Mouse (Mus musculus) kidney, embryonic 15.5 days (tissue): ENCODE results near the gene Hbb-bh1. TPM values are rescaled to one million over a fixed set of nuclear protein-coding genes. Genes with fewer than 3 reads are reported as not detected.
"Not testable (repeated sequence)": the region's sequence is repeated elsewhere in the genome, so short reads cannot be mapped to it uniquely, and the experiment has no call there.

Experiments
- ATAC-seq: fragments of 200-750 bp; cut with Nextera tagmentation; replicated peaks from 2 replicates; pipeline ENCODE4 v1.8.0; 2017; ENCODE audit warnings: moderate TSS enrichment; ENCODE audit not compliant: low FRiP score
- H3K27ac ChIP-seq: fragments of 300-500 bp; sonication (generic); 2 replicates; pipeline ENCODE4 v1.5.1; 2015; ENCODE audit warnings: mild to moderate bottlenecking, inconsistent platforms
- H3K27me3 ChIP-seq: fragments of 300-500 bp; sonication (generic); 2 replicates; pipeline ENCODE4 v1.6.1; 2015; ENCODE audit warnings: inconsistent platforms
- H3K36me3 ChIP-seq: fragments of 300-500 bp; sonication (generic); 2 replicates; pipeline ENCODE4 v1.6.1; 2015; ENCODE audit warnings: inconsistent platforms
- H3K4me1 ChIP-seq: fragments of 300-500 bp; sonication (generic); 2 replicates; pipeline ENCODE4 v1.6.1; 2015; ENCODE audit warnings: inconsistent platforms
- H3K4me2 ChIP-seq: fragments of 300-500 bp; sonication (generic); 2 replicates; pipeline ENCODE4 v1.6.1; 2015; ENCODE audit warnings: moderate library complexity, mild to moderate bottlenecking, inconsistent platforms
- H3K4me3 ChIP-seq: fragments of 300-500 bp; sonication (generic); replicated peaks from 2 replicates; pipeline ENCODE4 v1.5.1; 2015; ENCODE audit warnings: mild to moderate bottlenecking, inconsistent platforms
- H3K9ac ChIP-seq: fragments of 300-500 bp; sonication (generic); 2 replicates; pipeline ENCODE4 v1.6.1; 2015; ENCODE audit warnings: mild to moderate bottlenecking, inconsistent platforms
- H3K9me3 ChIP-seq: fragments of 300-500 bp; sonication (generic); replicated peaks from 2 replicates; pipeline ENCODE4 v1.6.1; 2016; ENCODE audit warnings: inconsistent platforms
- WGBS: fragments of 180-500 bp; shearing (Covaris S2); methylation state at CpG from one replicate; pipeline ENCODE4 v1.1.7; 2015; ENCODE audit warnings: mixed read lengths; 5-methylcytosine and 5-hydroxymethylcytosine counted together
- polyA plus RNA-seq: library from polyadenylated mRNA; unstranded; fragments of >200 nt; fragmentation: Nextera tagmentation; extraction: Ambion mirVana; gene quantifications from 2 replicates; pipeline ENCODE4 v1.2.1, GENCODE M21; 2015

Hbb-bh1 gene
- polyA plus RNA-seq, 1 experiment from 2014 or later, result 1.8 TPM

DNA sequence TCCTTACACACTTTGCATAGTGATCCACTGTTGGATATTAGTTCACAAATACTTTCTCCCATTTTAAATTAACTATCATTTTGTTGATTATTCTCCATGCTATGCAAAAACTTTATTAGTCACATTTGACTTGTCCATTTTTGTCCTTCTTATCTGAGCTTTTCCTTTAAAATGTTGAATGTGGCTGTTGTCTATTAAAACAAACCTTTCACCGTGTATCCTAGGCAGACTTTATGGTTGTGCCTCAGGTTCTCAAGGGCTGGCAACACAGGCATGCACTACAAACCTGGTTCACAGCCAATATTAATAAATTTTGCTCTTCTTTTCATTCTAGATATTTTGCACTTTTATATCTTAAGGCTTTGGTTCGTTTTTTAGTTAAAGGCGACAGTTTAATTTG lies 32.2 kb downstream of the Hbb-bh1 start:
- WGBS, result 86% methylated on average over 3 of the region's 3 CpGs
- no peaks in the 10 kb centered on the region for H3K27me3 ChIP-seq
- H3K9ac ChIP-seq, result no peak overlapping the region
- no peaks in the 10 kb centered on the region for H3K36me3 ChIP-seq
- no peak overlapping the region for H3K27ac ChIP-seq
- H3K4me1 ChIP-seq, result no peaks in the 10 kb centered on the region
- H3K4me2 ChIP-seq, result no peak overlapping the region
- H3K9me3 ChIP-seq, result no peaks in the 10 kb centered on the region
- ATAC-seq, result no peak
- H3K4me3 ChIP-seq, result no peak overlapping the region

DNA sequence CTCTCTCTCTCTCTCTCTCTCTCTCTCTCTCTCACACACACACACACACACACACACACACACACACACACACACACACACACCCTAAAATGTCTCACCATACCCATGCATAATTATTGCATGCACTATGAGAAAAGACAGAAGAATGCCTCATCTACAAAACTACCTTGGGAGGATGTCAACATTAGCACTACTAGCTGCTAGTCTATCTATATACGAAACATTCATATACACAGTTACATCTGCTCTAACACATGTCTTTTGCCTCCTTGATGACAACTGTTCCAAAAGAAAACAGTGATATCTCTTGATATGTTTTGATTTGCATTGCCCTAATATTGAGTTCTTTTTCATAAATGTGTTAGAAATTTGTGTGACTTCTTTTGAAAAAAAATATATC lies 32.7 kb downstream of the Hbb-bh1 start:
- Histone ChIP-seq H3K27ac (no peak overlapping the region), H3K36me3 (no peaks in the 10 kb centered on the region), H3K4me1 (no peaks in the 10 kb centered on the region), H3K4me2 (no peak overlapping the region), H3K9me3 (no peaks in the 10 kb centered on the region), H3K9ac (no peak overlapping the region), H3K27me3 (no peaks in the 10 kb centered on the region), H3K4me3 (no peak overlapping the region)
- no peak for ATAC-seq
- 81% methylated on average over 1 of the region's 1 CpGs for WGBS

DNA sequence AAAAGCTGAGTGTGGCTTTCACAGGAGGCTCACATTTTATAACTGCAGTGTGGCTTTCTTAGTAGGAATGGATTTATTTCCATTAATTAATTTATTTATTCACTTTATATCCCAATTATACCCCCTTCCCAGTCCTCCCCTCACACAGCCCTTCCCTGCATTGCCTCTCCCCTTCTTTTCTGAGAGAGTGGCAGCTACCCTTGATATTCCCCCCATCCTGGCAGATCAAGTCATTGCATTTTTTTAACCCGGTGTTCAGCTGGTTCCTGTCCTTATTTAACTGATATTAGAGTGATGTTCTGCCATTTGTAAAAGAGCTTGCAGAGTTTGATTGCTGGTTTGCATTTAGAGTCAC lies 33.2 kb downstream of the Hbb-bh1 start:
- H3K4me2 ChIP-seq, result no peak overlapping the region
- WGBS, result 65% methylated on average over 1 of the region's 1 CpGs
- H3K4me1 ChIP-seq, result no peaks in the 10 kb centered on the region
- no peak overlapping the region for H3K27ac ChIP-seq
- H3K27me3 ChIP-seq, result no peaks in the 10 kb centered on the region
- H3K9ac ChIP-seq, result no peak overlapping the region
- no peak overlapping the region for H3K4me3 ChIP-seq
- H3K9me3 ChIP-seq, result no peaks in the 10 kb centered on the region
- no peak for ATAC-seq
- no peaks in the 10 kb centered on the region for H3K36me3 ChIP-seq

DNA sequence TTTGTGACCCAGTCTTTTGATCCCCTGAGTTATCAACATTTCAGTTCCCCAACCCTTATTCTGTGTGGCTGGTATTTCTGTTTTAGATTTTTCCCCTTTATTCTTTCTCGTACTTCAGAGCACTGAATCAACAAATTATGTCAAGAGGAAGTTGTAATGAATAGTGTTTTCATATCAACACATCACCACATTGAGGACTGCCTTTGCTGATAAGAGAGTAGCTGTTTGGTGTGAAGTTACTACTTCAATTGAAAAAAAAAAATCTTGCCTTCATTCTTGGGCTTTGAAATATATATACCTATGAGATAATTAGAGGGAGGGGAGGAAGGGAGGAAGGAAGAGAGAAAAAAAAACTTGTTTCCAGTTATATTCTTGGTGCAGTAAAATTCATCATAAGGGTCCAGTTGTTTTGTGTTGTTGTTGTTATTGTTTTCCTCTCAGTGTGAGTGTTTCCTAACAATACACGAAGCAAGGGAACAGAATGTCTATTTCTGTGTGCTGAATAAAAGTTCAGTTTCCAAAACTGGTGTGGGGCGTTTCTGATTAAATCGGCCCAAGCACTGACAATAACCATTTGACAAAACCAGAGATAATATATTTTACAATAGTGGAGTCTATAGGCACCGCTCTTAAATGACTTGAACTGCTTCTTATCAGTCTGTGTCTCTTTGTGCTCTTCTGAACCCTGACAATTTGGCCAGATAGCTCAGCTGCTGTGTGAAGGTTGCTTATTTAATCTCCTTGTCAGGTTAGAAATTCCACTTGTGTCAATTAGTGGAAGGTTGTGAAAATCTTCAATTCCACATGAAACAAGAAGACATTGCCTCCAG lies 33.8 kb downstream of the Hbb-bh1 start:
- Histone ChIP-seq H3K4me1 (no peaks in the 10 kb centered on the region), H3K9ac (no peak overlapping the region), H3K4me3 (no peak overlapping the region), H3K27ac (no peak overlapping the region), H3K27me3 (no peaks in the 10 kb centered on the region), H3K4me2 (no peak overlapping the region), H3K9me3 (no peaks in the 10 kb centered on the region), H3K36me3 (no peaks in the 10 kb centered on the region)
- 68% methylated on average over 5 of the region's 5 CpGs for WGBS
- ATAC-seq, result no peak

DNA sequence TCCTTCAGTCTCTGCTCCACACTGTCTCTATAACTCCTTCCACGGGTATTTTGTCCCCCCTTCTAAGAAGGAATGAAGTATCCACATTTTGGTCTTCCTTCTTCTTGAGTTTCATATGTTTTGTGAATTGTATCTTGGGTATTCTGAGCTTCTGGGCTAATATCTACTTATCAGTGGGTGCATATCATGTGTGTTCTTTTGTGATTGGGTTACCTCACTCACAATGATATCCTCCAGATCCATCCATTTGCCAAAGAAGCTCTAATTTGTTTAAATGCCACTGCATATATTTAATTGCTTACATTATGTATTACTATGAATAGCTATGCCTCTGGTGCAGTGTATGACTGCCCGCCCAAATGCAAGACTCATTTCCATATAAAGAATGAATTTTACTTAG lies 34.8 kb downstream of the Hbb-bh1 start:
- not testable (repeated sequence) for H3K4me3 ChIP-seq, H3K9me3 ChIP-seq, H3K36me3 ChIP-seq, H3K4me1 ChIP-seq, H3K4me2 ChIP-seq, H3K27me3 ChIP-seq, ATAC-seq, H3K27ac ChIP-seq, H3K9ac ChIP-seq
- 71% methylated on average over 2 of the region's 2 CpGs for WGBS

DNA sequence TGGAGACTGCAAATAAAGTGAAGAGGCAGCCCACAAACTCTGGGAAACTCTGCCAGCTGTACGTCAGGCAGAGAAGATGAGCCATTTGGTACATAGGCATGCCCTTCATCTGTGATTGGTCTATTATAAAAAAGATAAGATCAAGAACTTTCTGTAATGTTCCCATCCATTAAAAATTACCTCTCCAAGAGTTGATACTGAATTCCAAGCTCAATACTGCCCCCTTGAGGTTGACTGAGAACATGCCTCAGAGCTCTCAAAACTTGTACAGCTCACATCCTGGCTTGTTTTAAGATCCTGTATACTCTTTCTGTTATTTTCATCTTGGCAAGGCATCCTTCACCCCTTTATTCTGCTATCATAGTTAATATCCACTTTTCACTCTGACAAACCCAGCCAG lies 36.1 kb downstream of the Hbb-bh1 start:
- Histone ChIP-seq H3K36me3 (no peaks in the 10 kb centered on the region), H3K4me3 (no peak overlapping the region), H3K27ac (no peak overlapping the region), H3K27me3 (no peaks in the 10 kb centered on the region), H3K4me2 (no peak overlapping the region), H3K9ac (no peak overlapping the region), H3K9me3 (no peaks in the 10 kb centered on the region), H3K4me1 (no peaks in the 10 kb centered on the region)
- 67% methylated on average over 1 of the region's 1 CpGs for WGBS
- no peak for ATAC-seq

DNA sequence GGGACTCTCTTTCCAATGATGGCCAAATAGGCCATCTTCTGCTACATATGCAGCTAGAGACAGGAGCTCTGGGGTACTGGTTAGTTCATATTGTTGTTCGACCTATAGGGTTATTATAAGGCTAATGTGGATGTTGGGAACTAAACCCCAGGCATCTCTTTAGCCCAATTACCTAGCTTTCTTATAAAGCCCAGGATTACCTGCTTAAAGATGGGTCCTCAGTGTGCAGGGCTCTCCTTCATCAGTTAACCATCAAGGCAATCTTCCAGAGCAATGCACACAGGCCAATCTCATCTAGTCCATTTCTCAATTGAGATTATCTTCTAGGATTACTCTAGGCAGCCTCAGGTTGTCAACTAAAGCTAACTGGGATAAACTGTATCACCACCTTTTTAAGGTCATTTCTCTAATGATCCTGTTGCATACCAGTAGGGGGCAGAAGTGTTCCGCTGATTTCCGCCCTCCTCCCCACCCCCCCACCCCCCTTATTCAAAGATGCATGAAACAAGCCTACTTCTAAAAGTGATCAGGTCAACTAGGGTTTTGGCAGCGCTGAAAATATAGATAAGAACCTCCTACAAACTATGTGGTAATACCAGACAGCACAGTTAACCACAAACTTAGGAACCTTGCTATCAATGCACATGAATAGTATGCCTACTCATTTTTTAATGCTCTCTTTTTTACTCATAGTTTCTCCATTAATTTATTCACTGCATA lies 50.1 kb downstream of the Hbb-bh1 start:
- H3K4me2 ChIP-seq, result no peak overlapping the region

DNA sequence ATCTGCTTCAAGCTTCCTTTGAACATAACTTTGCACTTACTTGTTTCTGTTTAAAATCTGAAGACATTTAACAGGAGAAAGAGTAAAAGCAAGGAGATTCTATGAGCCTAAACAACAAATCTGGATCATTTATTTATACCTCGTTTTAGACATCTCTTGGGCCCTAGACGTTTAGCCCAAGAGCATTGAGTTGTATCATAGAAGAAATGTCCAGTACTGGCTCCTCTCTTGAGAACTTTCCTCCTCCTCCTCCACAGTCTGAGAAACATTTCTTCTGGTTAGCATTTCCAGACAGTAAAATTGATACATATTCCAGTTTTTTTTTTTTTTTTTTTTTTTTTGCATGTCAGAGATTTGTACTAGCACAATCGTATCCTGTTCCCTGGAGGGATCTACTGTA lies 51.2 kb downstream of the Hbb-bh1 start, which contains the start of gene Olfr67:
Olfr67 (minus strand) TSS at position 101 of the 400 bp plus-strand sequence.
- Histone ChIP-seq H3K27ac (no peak within 1 kb of the TSS), H3K4me1 (no peaks in the 10 kb centered on the region), H3K36me3 (no peaks in the 10 kb centered on the region), H3K9ac (no peak within 1 kb of the TSS), H3K9me3 (no peaks in the 10 kb centered on the region), H3K4me2 (no peak within 1 kb of the TSS), H3K27me3 (no peaks in the 10 kb centered on the region), H3K4me3 (no peak within 1 kb of the TSS)
- WGBS, result 77% methylated on average over 3 of the region's 3 CpGs
- ATAC-seq, result no peak

More for the DNA sequence above, 50.1 kb downstream of the Hbb-bh1 start:
- Histone ChIP-seq H3K4me1 (no peaks in the 10 kb centered on the region), H3K27ac (no peak overlapping the region), H3K4me3 (no peak overlapping the region), H3K27me3 (no peaks in the 10 kb centered on the region), H3K9ac (no peak overlapping the region), H3K36me3 (no peaks in the 10 kb centered on the region), H3K9me3 (no peaks in the 10 kb centered on the region)
- WGBS, result 28% methylated on average over 4 of the region's 4 CpGs
- no peak for ATAC-seq

Other genes starting within 250 kb of the Hbb-bh1 start
- gene Olfr619, start 242.6 kb downstream of the Hbb-bh1 start, polyA plus RNA-seq, result not detected in 2 replicates
- gene Olfr620, start 230.6 kb downstream of the Hbb-bh1 start, polyA plus RNA-seq, result not detected in 2 replicates
- not detected in 2 replicates for gene Olfr622, start 200.5 kb downstream of the Hbb-bh1 start, polyA plus RNA-seq
- not detected in 2 replicates for gene Olfr623, start 179.5 kb downstream of the Hbb-bh1 start, polyA plus RNA-seq
- 0.03 TPM in 1 of 2 replicates, not detected in the other for gene Olfr624, start 172.0 kb downstream of the Hbb-bh1 start, polyA plus RNA-seq
- not detected in 2 replicates for gene Olfr625-ps1, start 160.4 kb downstream of the Hbb-bh1 start, polyA plus RNA-seq
- gene Olfr243, start 128.5 kb downstream of the Hbb-bh1 start, polyA plus RNA-seq, result not detected in 2 replicates
- not detected in 2 replicates for gene Olfr628, start 112.8 kb downstream of the Hbb-bh1 start, polyA plus RNA-seq
- gene Olfr629, start 98.2 kb downstream of the Hbb-bh1 start, polyA plus RNA-seq, result not detected in 2 replicates
- not detected in 2 replicates for gene Olfr630, start 85.8 kb downstream of the Hbb-bh1 start, polyA plus RNA-seq
- not detected in 2 replicates for gene Olfr69, start 71.6 kb downstream of the Hbb-bh1 start, polyA plus RNA-seq
- gene Olfr68, start 63.5 kb downstream of the Hbb-bh1 start, polyA plus RNA-seq, result not detected in 2 replicates
- gene Olfr67, start 51.3 kb downstream of the Hbb-bh1 start, polyA plus RNA-seq, result not detected in 2 replicates
- 2,879 and 3,105 TPM in 2 replicates for gene Hbb-bt, start 29.2 kb downstream of the Hbb-bh1 start, polyA plus RNA-seq
- gene Hbb-bs, start 15.1 kb downstream of the Hbb-bh1 start, polyA plus RNA-seq, result 7,996 and 8,703 TPM in 2 replicates
- gene Hbb-bh2, start 2.6 kb downstream of the Hbb-bh1 start, polyA plus RNA-seq, result not detected in 2 replicates
- 188 and 278 TPM in 2 replicates for gene Hbb-y, start 10.1 kb upstream of the Hbb-bh1 start, polyA plus RNA-seq
- not detected in 2 replicates for gene Olfr66, start 43.1 kb upstream of the Hbb-bh1 start, polyA plus RNA-seq
- not detected in 2 replicates for gene Olfr64, start 51.3 kb upstream of the Hbb-bh1 start, polyA plus RNA-seq
- not detected in 2 replicates for gene Olfr65, start 60.3 kb upstream of the Hbb-bh1 start, polyA plus RNA-seq
- gene Olfr631, start 85.7 kb upstream of the Hbb-bh1 start, polyA plus RNA-seq, result not detected in 2 replicates
- gene Olfr632, start 91.2 kb upstream of the Hbb-bh1 start, polyA plus RNA-seq, result not detected in 2 replicates
- not detected in 2 replicates for gene Olfr633, start 101.3 kb upstream of the Hbb-bh1 start, polyA plus RNA-seq
- gene Olfr635, start 128.0 kb upstream of the Hbb-bh1 start, polyA plus RNA-seq, result not detected in 2 replicates
- gene Olfr638, start 155.6 kb upstream of the Hbb-bh1 start, polyA plus RNA-seq, result not detected in 2 replicates
- 0.03 TPM in 1 of 2 replicates, not detected in the other for gene Olfr639, start 174.1 kb upstream of the Hbb-bh1 start, polyA plus RNA-seq
- gene Olfr640, start 182.4 kb upstream of the Hbb-bh1 start, polyA plus RNA-seq, result not detected in 2 replicates
- not detected in 2 replicates for gene Olfr641, start 192.3 kb upstream of the Hbb-bh1 start, polyA plus RNA-seq
- gene Olfr642, start 209.5 kb upstream of the Hbb-bh1 start, polyA plus RNA-seq, result not detected in 2 replicates
- not detected in 2 replicates for gene 4930516K23Rik, start 218.3 kb upstream of the Hbb-bh1 start, polyA plus RNA-seq
- gene Olfr644, start 228.7 kb upstream of the Hbb-bh1 start, polyA plus RNA-seq, result not detected in 2 replicates
- gene Olfr645, start 242.3 kb upstream of the Hbb-bh1 start, polyA plus RNA-seq, result not detected in 2 replicates